ENCODE assay signal across 8 mouse cellular contexts in genomic region chr2:167491757-167492708, GRCm38 (mm10). TPM values are rescaled to one million over a fixed set of nuclear protein-coding genes. Genes with fewer than 3 reads are reported as not detected.
A peak's percentile ranks its signal among the peaks of the same experiment; 100 is the strongest.
DNase-seq lines count a peak whose midpoint lies in the region; ATAC-seq lines count a peak whose summit lies in the region.

Gene Rnf114 (plus strand): TSS chr2:167492645.

- H3K4me1 ChIP-seq in forebrain, embryonic 14.5 days (ENCODE audit: control insufficient read depth, insufficient read depth, low read length) = peaks cover 16% of the 10 kb centered on the region

- peak in 1 of 2 experiments; percentile 32 for DNase-seq in frontal cortex, adult 2 months (ENCODE audit: extremely low spot score in 1 of 2, low spot score in 1 of 2)
- DNase-seq in frontal cortex, postnatal 25 days (ENCODE audit: low spot score in 2 of 2) = no peak
- DNase-seq in adrenal gland, postnatal 36 days = peak; percentile 75 to 76
- no peak for DNase-seq in forebrain, embryonic 14.5 days (ENCODE audit: low spot score)
- DNase-seq in heart, postnatal 4 days = peak; percentile 49
- peak in 1 of 2 experiments; percentile 35 for DNase-seq in layer of hippocampus, postnatal 14 days (ENCODE audit: low spot score in 2 of 2)
- DNase-seq in lung, postnatal 10 days = peak; percentile 61
- DNase-seq in spleen, postnatal 36 days (ENCODE audit: low spot score in 2 of 2) = peak; percentile 32 to 43

- peak within 1 kb of the TSS; percentile 96 for H3K9ac ChIP-seq in forebrain, embryonic 14.5 days (ENCODE audit: low read length)

- H3K4me3 ChIP-seq in forebrain, embryonic 14.5 days (ENCODE audit: low read depth, low read length) = peak within 1 kb of the TSS; percentile 100

- H3K27me3 ChIP-seq in forebrain, embryonic 14.5 days (replicated peaks; ENCODE audit: control insufficient read depth, insufficient read depth, low read length) = no peaks in the 10 kb centered on the region

- no peaks in the 10 kb centered on the region for H3K9me3 ChIP-seq in forebrain, embryonic 14.5 days (replicated peaks; ENCODE audit: control insufficient read depth, low read length)

- peaks cover 6% of the 10 kb centered on the region; the same call in 1 of the 2 replicates for H3K36me3 ChIP-seq in forebrain, embryonic 14.5 days (ENCODE audit: control insufficient read depth, insufficient read depth, low read length)

- peak within 1 kb of the TSS; percentile 96 for H3K4me2 ChIP-seq in forebrain, embryonic 14.5 days (ENCODE audit: low read length)

- 4% methylated on average over 52 of the region's 52 CpGs for WGBS in forebrain, embryonic 14.5 days

- peak; percentile 38 for ATAC-seq in forebrain, embryonic 14.5 days

- peak within 1 kb of the TSS; percentile 98 for H3K27ac ChIP-seq in forebrain, embryonic 14.5 days (ENCODE audit: low read depth, low read length)

RNA-seq across cellular contexts. Expression of gene Rnf114, which starts in this region (rescaled TPM):
- 104 and 107 TPM in 2 replicates for polyA plus RNA-seq in frontal cortex, adult 2 months (2012; rRNA removed)
- total RNA-seq in adrenal gland, postnatal 36 days (2021) = 10 to 100 TPM; 77.1 to 87.6 TPM
- 150 and 151 TPM in 2 replicates for polyA plus RNA-seq in forebrain, embryonic 14.5 days (2014; fragmentation: Nextera tagmentation; extraction: Ambion mirVana)
- total RNA-seq in heart, postnatal 4 days (2021) = 10 to 100 TPM; 39.3 to 39.4 TPM
- total RNA-seq in layer of hippocampus, postnatal 14 days (2021) = 10 to 100 TPM; 39.1 to 40.5 TPM

Comparison
In these comparisons a context has a peak if more than half of its experiments do, and no peak if none do; other contexts are left out.
1. DNase-seq: peak in adrenal gland, postnatal 36 days (2 of 2), heart, postnatal 4 days (single experiment), lung, postnatal 10 days (single experiment) and spleen, postnatal 36 days (2 of 2); none in frontal cortex, postnatal 25 days (0 of 2) and forebrain, embryonic 14.5 days (single experiment).